Mouse (Mus musculus) gastrocnemius, postnatal 36 days (tissue): ENCODE measurements around the gene Galc. TPM values are rescaled to one million over a fixed set of nuclear protein-coding genes. Genes with fewer than 3 reads are reported as not detected.
A peak's percentile ranks its signal among the peaks of the same experiment; 100 is the strongest.

Experiments used
- DNase-seq, 2 experiments: peaks; one replicate each; pipeline ENCODE4 v3.0.0; 2022
- intact Hi-C: fragments of 180-260 bp; cut with DNase I; formaldehyde crosslinking; loops from one replicate; pipeline ENCODE4 v1.15.1; 2025
- long read RNA-seq, 2 experiments: library from polyadenylated mRNA; stranded (forward); transcript quantifications; one replicate each; pipeline ENCODE4 v2.0.0; 2021
- total RNA-seq, 2 experiments: library from RNA; stranded (reverse); gene quantifications; 2 replicates each; pipeline ENCODE4 v1.2.3; 2021

The Galc gene
- 1 to 10 TPM; 3.5 to 4.0 TPM for total RNA-seq
- long read RNA-seq, experiment 1, partial matches to known transcripts, result 0 of 2 reads
- long read RNA-seq, experiment 1, other reads (novel, unspliced or antisense), result 2 of 2 reads
- long read RNA-seq, experiment 2, partial matches to known transcripts, result 2 of 3 reads
- long read RNA-seq, experiment 2, other reads (novel, unspliced or antisense), result 0 of 3 reads

DNA sequence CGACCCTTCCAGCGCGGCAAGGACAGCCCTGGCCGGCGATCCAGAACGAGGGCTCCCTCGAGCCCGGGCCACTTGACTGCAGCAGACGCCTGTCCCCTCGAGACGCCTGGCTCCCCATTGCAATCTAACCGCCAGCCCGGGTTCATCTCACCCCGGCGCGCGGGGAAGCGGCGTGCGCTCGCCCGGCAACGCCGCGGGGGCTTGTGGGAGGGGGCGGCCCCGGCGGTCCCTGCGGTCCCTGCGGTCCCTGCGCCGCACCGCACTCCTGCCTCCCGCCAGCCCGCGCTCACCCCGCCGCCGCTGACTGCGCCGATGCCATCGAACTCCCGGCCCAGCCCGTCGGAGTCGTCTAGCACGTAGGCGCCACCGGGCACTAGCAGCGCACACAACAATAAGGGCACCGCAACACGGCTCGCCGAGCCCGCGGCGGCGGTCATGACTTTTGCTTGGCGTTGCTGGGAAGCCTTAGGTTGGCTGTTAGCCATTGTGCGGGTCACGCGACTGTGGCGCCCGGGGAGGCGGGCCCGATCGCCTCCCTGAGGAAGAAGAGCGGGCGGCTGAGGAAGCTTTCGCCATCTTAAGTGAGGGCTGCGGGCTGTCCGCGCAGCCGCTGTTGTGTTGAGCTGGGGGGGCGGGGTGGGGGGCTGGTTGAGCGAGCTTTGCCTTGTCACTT, at the start of gene Galc:
TSS of gene Galc (minus strand) at position 615 of the 673 bp plus-strand sequence.
- intact Hi-C loops, result no loop called here
- peak; percentile 86 to 88 for DNase-seq

DNA sequence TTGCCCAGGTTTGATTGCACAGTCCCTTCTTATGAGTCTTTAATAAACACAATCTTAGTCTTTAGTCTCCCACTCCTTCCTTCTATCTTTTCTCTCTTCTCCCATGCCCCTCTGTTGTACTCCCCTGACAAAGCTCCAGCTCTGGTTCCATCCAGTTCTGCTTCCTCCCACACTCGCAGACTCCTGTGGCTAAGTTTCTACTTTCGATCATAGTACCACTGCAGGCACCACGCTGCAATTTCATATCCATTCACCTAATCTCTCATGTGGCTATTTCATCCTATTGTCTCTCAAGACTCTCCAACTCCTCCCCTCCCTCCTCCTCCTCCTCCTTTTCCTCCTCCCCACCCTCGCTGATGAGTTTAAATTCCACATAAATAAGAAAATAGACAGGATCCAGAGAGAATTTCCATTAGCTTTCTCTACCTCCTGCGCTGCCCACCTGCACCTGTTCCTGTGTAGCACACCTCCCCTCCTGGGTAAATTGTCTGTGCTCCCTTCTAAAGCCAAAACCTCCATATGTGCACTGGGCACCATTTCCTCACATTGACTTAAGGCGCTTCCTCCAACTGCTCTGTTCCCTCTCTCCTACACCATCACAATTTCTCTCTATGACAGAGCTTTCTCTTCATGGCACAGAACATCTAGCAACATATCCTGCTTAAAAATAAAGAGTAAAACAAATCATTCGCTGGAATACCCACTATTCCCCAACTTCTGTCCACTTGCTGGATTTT, 48.1 kb upstream of the Galc start:
- DNase-seq, result no peak
- intact Hi-C loops, result no loop called here

DNA sequence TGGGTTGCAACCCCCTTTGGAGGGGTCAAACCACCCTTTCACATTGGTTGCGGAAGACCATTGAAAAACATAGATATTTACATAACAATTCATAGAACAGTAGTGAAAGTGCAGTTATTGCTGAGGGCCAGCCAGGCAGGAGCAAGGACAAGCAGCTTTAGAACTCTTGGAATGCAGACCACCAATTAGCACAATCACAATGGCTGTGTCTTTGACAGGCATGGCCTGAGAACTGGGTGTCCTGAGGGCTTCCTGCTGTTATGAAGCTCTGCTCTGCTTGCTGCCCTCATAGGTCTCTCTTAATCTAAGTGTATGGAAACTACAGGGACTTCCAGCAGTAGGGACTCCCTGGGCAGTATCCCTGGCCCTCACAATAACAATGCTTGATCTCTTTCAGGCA, 43.8 kb upstream of the Galc start:
- DNase-seq, result no peak
- intact Hi-C loops, result no loop called here

DNA sequence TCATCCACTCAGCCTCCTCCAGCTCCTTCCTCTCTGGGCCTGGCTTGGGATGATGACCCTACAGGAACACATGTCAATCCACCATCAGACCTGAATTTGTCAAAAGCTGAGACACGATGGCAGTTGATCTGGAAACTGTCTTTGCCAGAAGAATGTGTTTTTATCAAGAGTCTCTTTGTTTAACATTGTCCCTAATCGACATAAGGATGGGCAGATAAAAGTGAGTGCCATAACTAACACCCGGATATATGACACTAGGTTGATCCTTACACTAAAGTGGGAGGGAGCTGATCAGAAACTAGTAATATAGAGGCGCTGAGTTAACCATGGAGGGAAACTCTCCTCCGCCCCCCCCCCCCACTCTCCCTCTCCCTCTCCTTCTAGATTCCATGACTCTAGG, 42.7 kb upstream of the Galc start:
- intact Hi-C loops, result no loop called here
- DNase-seq, result no peak

DNA sequence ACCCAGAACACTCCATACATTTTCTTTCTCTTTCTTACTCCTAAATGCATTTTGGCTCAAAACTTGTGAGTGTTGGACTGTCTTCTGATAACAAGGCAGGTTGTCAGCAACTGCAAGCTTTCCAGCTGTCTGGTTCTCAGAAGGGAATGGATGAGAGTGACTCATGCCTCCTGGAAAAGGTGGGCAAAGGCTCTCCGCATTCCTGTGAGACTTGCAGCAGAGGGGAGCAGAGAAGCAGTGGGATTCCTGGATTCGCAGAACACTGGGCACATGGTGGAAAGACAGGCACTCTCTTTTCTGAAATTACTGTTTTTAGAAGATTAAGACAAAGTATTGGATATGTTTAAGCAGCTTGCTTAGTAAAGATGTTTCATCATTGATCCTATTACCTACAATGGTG, 35.0 kb upstream of the Galc start:
- intact Hi-C loops, result no loop called here
- no peak for DNase-seq

DNA sequence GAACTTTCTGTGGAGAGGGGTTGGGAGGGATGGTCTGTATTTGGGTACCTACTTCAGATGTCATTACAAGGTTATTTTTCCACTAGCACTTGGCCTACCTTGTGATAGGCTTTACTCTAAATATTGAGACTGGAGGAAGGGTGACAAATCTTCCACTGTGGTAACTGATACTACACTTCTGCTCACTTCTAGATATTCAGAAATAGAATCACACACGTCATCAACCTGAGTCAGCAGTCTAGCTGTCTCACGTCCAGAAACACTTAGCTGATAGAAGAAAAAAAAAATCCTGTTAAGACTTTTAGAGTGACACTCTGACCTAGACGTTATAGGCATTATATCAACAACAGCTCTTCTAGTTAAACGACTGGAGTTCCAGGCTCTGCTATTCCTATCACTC, 33.0 kb upstream of the Galc start:
- no peak for DNase-seq

DNA sequence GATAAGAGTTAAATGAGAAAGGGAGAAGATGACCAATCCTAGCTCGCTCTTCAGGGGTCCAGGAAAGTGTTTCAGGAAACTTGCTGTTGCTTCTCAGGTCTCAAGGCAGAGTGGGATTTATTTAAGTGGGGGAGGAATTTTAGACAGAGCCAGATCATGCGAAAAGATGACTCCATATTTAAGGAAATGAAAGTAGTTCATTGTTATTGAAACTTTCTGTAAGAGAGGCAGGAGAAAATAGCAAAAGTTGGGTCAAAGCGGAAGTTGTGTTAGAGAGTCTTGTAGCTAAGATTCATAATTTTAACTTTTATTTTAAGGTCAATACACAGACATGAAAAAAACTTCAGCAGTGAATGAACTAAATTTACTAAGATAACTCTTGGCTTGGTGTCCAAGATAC, 31.2 kb upstream of the Galc start:
- no peak for DNase-seq
- intact Hi-C loops, result no loop called here

More for the DNA sequence above, 33.0 kb upstream of the Galc start:
- intact Hi-C loops, result no loop called here

DNA sequence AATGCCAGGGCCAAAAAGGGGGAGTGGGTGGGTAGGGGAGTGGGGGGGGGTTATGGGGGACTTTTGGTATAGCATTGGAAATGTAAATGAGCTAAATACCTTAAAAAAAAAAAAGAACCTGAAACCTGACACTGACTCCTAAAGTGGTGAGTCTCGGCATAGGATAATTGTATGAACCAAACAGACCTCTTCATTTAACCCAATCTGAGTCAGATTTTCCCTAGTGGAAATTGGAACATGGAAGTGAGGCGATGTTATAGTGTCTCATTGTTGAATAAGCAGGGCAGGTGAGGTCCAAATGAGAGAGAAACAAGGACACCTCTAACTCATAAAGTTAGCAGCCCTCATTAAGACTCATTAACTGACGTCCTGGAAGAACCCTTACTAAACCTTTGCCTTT, 25.2 kb upstream of the Galc start:
- intact Hi-C loops, result no loop called here
- DNase-seq, result no peak

DNA sequence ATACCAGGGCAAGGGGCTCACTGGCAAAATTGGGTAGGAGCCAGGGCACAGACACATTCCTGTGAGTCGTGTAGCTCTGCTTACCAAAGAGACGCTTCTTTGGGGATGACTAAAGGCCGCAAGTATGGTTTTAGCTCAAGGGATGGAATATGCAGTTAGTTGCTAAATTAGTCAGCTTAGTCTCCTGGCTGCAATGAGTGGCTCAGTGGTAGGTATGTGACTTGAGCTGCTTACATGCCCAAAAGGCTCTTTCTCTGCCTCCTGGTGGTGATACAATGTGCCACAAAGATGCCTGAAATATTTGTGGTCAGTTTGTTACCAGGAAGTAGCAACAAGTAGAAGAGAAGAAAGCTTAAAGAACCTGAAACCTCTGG, 24.2 kb upstream of the Galc start:
- intact Hi-C loops, result no loop called here
- no peak for DNase-seq

DNA sequence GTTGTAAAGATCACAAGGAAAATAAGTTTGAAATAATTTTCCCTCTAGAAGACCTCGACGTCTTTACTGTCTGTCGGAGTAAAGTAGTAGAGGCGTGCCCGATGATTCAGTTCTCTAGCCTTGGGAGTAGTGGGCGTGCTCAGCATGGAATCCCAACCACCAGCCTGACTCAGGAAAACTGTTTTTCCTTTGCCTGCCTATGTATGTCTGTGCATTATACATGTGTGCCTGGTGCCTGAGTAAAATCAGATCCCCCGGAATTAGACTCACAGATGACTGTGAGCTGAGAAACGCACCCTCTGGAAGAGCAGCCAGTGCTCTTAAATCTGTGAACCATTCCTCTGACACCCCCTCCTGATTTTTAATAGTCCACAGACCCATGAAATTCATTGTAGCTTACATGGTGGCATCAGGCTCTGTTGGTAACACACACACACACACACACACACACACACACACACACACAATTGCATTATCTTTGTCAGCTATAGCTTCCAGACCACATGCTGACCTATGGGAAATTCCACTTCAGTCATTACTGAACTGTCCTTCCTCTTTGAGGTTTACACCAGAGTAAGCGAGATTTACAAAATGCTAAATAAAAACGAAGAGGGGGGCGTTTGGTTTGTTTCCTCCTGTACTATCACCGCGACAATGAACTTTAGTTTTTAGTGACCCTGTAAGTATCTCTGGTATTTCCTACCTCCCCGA, 23.7 kb upstream of the Galc start:
- DNase-seq, result no peak
- intact Hi-C loops, result no loop called here

DNA sequence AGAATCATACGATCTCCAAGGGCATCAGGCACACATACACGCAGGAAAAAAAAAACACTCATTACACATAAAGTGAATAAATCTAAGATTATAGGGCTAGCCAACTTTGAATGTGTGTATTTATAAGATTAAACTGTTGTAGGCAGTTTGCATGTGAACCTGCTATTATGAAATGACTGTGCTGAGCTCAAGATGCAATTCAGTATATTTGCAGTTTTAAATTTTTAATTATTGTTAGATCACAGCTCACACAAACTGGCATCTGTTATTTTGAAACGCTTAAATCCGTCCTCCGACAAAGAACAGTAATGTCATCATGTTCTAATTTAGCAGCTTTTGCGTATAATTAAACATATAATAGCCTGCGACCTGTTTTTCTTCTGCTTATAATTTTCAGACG, 21.7 kb upstream of the Galc start:
- intact Hi-C loops, result loop anchor here (2.0 kb wide), 1 partner anchor 66 kb away; no protein-coding TSS in a partner anchor
- no peak for DNase-seq

DNA sequence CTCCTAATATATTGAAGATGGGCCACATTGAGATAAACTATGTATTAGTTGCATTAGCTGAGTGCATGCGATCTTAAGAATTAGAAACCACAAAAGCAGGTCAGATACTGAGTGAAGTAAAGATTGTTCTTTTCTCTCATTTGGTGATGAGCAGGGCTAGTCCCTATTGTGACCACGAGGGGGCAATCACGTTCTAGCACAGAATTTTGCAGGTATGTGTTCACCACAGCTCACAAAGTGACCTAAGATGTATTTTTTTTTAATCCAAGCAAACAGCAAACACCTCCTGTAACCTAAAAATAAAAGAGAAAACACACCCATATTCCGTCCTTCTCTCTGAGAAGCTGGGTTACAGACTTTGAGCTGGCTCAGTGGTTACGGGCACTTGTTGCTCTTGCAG, 21.3 kb upstream of the Galc start:
- intact Hi-C loops, result loop anchor here (2.0 kb wide), 1 partner anchor 66 kb away; no protein-coding TSS in a partner anchor
- no peak for DNase-seq

DNA sequence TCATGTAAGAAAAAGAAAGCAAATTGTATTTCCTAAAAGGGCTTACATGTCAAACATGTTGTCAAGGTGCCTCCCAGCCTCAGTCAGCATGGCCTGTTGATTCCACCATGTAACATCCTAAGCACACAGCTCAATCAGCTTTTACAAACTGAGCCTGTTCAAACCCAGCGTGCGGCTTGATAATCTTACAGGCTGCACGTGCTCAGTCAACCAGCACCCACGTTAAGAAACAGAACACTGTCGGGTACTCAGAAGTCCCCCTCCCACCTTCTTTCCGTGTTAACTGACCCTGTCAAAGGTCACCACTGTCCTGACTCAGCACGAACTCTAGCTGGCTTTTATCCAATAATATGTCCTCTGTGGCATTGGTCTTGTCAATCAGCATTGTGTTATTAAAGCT, 13.2 kb upstream of the Galc start:
- intact Hi-C loops, result no loop called here
- no peak for DNase-seq

DNA sequence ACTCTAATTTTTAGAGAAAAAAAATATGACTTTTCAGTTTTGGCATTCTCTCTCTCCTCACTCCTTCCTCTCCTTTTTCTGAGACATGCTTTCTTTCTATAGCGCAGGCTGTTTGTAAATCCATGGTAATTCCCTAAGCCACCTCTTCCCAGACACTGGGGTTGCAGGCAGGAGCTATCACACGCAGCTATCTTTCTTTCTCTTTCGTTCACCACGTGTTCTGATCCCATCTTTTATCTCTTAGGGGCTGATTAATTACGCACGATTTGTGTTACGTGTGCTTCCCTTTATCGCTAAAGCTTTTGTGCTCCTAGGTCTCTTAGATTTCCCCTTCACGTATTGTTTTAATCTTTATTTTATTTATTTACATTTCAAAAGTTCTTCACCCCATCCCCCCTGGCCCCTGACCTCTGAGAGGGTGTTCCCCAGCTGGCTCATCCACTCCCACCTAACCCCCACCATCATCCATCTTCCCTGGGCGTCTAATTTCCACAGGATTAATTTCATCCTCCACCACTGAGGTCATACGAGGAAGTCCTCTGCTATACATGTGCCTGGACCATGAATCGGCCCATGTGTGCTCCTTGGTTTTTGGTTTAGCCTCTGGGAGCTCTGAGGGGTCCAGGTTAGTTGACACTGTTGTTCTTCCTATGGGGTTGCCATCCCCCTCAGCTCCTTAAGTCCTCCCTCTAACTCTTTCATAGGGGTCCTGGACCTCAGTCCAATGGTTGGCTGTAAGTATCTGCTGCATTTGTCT, 11.7 kb upstream of the Galc start:
- intact Hi-C loops, result no loop called here
- DNase-seq, result no peak

DNA sequence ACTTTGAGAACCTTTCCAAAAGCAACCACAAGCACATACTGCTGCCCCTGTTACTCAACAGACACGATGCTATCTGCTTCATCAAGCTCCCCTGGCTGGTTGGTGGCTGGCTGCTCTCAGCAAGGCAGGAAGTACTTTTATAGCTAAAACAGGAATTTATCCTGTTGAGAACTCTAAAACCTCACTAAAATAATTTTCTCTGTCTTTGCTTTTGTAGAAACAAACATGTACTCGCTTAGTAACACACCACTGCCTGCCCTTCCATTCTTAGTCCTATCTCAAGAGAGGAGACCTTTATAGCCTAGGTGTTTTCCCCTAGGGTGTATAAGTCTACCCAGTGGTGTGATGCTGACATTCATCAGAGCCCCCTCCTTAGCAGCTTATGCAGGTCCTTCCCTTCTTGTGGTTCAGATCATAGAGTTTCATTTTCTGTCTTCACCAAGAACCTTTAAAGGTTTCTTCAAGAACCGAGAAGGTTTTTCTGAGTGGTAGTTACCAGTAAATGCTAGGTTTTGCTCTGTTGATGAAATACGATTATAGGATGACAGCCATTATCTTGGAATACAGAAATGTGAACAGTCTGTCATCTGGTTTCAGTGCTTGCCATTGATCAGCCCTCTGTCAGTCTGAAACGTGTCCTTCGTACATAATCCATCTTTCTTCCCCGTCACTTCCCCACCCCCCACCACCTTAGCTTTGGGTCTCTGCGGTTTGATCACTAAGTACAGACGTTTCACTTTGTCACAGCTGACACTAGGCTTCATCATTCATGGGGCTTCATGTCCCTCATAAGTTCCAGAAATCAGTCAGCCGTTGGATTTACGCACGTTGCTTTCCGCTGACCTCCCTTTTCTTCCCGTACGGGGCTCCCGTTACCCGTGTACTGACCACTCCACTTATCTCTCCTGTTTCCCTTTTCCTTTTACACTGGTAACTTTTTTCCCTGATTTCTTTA, 10.8 kb upstream of the Galc start:
- DNase-seq, result no peak
- intact Hi-C loops, result no loop called here

DNA sequence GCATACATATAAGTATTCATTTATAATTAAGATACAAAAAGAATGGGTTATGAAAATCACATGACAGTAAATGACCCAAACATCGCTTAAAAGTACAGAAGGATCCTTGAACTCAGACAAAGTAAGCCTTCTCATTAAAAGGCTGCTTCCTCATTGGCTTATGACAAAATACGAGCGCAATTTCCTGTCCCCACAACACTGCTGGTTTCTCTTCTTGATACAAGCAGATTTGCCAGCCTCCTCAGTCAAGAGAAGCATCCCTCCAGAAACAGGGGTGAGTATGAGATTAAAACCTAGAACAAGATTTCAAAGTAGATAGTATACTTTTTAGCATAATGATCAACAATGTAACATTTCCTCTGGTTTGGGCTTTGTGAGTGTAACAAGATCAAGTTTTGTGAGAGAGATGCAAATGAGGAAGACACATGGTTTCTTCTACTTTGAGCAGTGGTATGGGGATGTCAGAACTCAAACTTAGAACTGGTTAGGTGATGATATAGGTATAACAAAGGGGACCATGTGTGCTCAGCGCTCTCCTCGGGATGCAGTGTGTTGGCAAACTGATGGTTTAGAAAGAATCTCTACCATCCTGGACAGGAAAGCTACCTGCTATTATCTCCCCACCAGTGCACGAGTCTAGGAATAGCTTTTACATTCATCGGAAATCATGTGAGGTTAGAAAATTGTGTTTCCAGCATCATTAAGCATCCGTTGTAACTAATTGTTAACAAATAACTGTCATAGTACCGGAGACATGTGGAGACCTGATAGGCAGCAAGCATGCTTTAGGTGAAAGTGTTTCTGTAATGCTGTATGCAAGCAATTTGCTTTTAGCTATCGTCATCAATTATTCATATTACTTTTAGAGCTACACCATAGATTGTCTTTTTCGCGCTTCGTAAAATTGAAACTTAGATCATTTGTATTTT, 9.4 kb upstream of the Galc start, which contains the start of gene Gpr65:
TSS of gene Gpr65 (plus strand) at position 195 of the 929 bp plus-strand sequence.
- intact Hi-C loops, result no loop called here
- no peak for DNase-seq

DNA sequence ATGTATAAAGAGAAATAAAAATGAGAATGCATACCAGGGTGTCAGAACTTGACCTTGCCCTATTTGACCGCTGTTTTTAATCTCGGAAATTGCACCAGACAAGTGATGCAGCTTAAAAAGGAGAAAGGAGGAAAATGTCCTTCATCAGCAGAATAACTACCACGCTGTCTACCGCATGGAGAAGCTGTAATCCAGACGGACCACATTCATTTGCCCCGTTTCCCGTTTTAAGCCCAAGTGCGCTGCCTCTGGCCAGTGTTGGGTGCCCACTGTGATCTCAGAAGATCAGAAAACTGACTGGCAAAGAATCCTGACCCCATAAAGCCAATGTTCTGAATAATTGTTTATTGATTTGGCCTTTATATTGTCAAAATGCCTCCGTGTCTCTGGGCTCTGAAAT, 6.4 kb upstream of the Galc start:
- intact Hi-C loops, result no loop called here
- DNase-seq, result no peak

DNA sequence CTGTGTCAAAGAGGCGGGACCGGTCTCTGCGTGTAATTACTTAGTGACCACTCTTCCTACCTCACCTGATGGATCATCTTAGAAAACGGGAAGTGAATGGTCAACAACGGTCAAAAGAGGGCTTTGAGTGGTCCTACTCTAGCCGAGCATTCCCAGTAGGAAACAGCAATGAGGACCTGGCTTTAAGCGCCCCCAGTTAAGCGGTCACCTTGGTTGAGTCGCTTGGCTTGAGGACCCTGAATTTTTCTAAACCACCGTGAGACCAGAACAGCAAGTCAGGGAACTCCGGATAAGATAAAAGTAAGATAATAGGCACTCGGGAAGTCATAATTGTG, 226 bp upstream of the Galc start:
- DNase-seq, result no peak
- intact Hi-C loops, result no loop called here
